Mouse (Mus musculus): ENCODE measurements around the gene Prpf4. TPM values are rescaled to one million over a fixed set of nuclear protein-coding genes. Genes with fewer than 3 reads are reported as not detected.
A peak's percentile ranks its signal among the peaks of the same experiment; 100 is the strongest.

Prpf4 gene
- polyA plus RNA-seq, 2 experiments, result 9.0 to 9.8 TPM

GRCm38 (mm10) chr4:62409615-62410014 lies 1.0 kb downstream of the Prpf4 start:
- DNase-seq (ENCODE audit: low read depth in 3 of 3, low spot score in 3 of 3) (no peak), ATAC-seq (ENCODE audit: insufficient read depth) (no peak)
- Histone ChIP-seq H3K9ac (replicated peaks) (peak overlapping the region; percentile 87), H3K4me1 (replicated peaks; ENCODE audit: control insufficient read depth in 2 of 2, insufficient read depth in 2 of 2, low read length in 1 of 2) (peaks cover 7% of the 10 kb centered on the region in 2 experiments), H3K27me3 (ENCODE audit: control insufficient read depth, insufficient read depth, low read length) (no peaks in the 10 kb centered on the region), H3K9me3 (ENCODE audit: control insufficient read depth, low read length) (no peaks in the 10 kb centered on the region), H3K27ac (peak overlapping the region; percentile 79), H3K4me2 (ENCODE audit: low read depth) (peak overlapping the region; percentile 90), H3K36me3 (replicated peaks; ENCODE audit: control insufficient read depth, insufficient read depth, low read depth) (peaks cover 28% of the 10 kb centered on the region), H3K4me3 (ENCODE audit: insufficient read depth in 1 of 2, low read depth in 2 of 2, low read length in 2 of 2) (peak overlapping the region; percentile 77 to 88)
- TF ChIP-seq CTCF (IDR thresholded peaks at IDR 0.05; ENCODE audit: low read depth) (no peak), EP300 (IDR thresholded peaks at IDR 0.05; ENCODE audit: low read depth) (no peak)
- 19% methylated on average over 6 of the region's 6 CpGs for WGBS (ENCODE audit: insufficient replicate concordance)

DNA sequence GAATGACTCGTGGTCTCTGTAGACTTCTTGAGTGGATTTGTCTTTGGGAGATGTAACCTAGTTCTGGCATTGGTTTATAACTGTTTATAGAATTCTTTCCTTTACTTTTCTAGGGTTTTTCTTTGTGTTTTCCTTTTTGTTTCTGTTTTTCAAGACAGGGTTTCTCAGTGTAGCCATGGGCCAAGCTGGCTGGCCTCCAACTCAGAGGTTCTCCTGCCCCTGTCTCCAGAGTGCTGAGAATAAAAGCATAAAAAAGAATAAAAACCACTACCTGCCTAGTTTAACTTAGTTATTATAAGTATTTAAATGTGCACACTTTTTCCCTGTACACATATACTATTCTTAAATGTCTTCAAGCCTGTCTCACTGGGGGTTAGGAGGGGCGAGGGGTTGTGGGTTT lies 1.7 kb downstream of the Prpf4 start:
- peak overlapping the region; percentile 90 for H3K4me2 ChIP-seq (ENCODE audit: low read depth)
- ATAC-seq (ENCODE audit: insufficient read depth) (no peak), DNase-seq (ENCODE audit: low read depth in 3 of 3, low spot score in 3 of 3) (no peak)
- peaks cover 7% of the 10 kb centered on the region in 2 experiments for H3K4me1 ChIP-seq (replicated peaks; ENCODE audit: control insufficient read depth in 2 of 2, insufficient read depth in 2 of 2, low read length in 1 of 2)
- WGBS (ENCODE audit: insufficient replicate concordance), result 72% methylated on average over 2 of the region's 2 CpGs
- TF ChIP-seq EP300 (IDR thresholded peaks at IDR 0.05; ENCODE audit: low read depth) (no peak), CTCF (IDR thresholded peaks at IDR 0.05; ENCODE audit: low read depth) (no peak)
- no peak overlapping the region for H3K27ac ChIP-seq
- H3K4me3 ChIP-seq (ENCODE audit: insufficient read depth in 1 of 2, low read depth in 2 of 2, low read length in 2 of 2), result peak overlapping the region in 1 of 2 experiments; percentile 77; a peak in 2 of 4 replicates
- H3K9me3 ChIP-seq (ENCODE audit: control insufficient read depth, low read length), result no peaks in the 10 kb centered on the region
- peak overlapping the region; percentile 87 for H3K9ac ChIP-seq (replicated peaks)
- H3K27me3 ChIP-seq (ENCODE audit: control insufficient read depth, insufficient read depth, low read length), result no peaks in the 10 kb centered on the region
- H3K36me3 ChIP-seq (replicated peaks; ENCODE audit: control insufficient read depth, insufficient read depth, low read depth), result peaks cover 34% of the 10 kb centered on the region

GRCm38 (mm10) chr4:62411606-62412005 lies 3.0 kb downstream of the Prpf4 start:
- DNase-seq (ENCODE audit: low read depth in 3 of 3, low spot score in 3 of 3) (no peak), ATAC-seq (ENCODE audit: insufficient read depth) (no peak)
- WGBS (ENCODE audit: insufficient replicate concordance), result 64% methylated on average over 10 of the region's 10 CpGs
- Histone ChIP-seq H3K9ac (replicated peaks) (no peak overlapping the region), H3K9me3 (ENCODE audit: control insufficient read depth, low read length) (no peaks in the 10 kb centered on the region), H3K4me3 (ENCODE audit: insufficient read depth in 1 of 2, low read depth in 2 of 2, low read length in 2 of 2) (no peak overlapping the region), H3K27me3 (ENCODE audit: control insufficient read depth, insufficient read depth, low read length) (no peaks in the 10 kb centered on the region), H3K4me1 (replicated peaks; ENCODE audit: control insufficient read depth in 2 of 2, insufficient read depth in 2 of 2, low read length in 1 of 2) (peaks cover 7% of the 10 kb centered on the region in 2 experiments), H3K4me2 (ENCODE audit: low read depth) (no peak overlapping the region), H3K36me3 (replicated peaks; ENCODE audit: control insufficient read depth, insufficient read depth, low read depth) (peaks cover 47% of the 10 kb centered on the region), H3K27ac (no peak overlapping the region)
- no peak for TF ChIP-seq CTCF (IDR thresholded peaks at IDR 0.05; ENCODE audit: low read depth)
- TF ChIP-seq EP300 (IDR thresholded peaks at IDR 0.05; ENCODE audit: low read depth), result no peak

- 83% methylated on average over 8 of the region's 8 CpGs for WGBS (ENCODE audit: insufficient replicate concordance)
- H3K36me3 ChIP-seq (replicated peaks; ENCODE audit: control insufficient read depth, insufficient read depth, low read depth), result peaks cover 94% of the 10 kb centered on the region
- no peak for ATAC-seq (ENCODE audit: insufficient read depth)
These were observed 9.9 kb downstream of the Prpf4 start for GRCm38 (mm10) chr4:62418448-62418847.

GRCm38 (mm10) chr4:62419091-62419490 lies 10.5 kb downstream of the Prpf4 start:
- ATAC-seq (ENCODE audit: insufficient read depth) (no peak), DNase-seq (ENCODE audit: low read depth in 3 of 3, low spot score in 3 of 3) (no peak)
- TF ChIP-seq CTCF (IDR thresholded peaks at IDR 0.05; ENCODE audit: low read depth) (no peak), EP300 (IDR thresholded peaks at IDR 0.05; ENCODE audit: low read depth) (no peak)
- Histone ChIP-seq H3K9ac (replicated peaks) (no peak overlapping the region), H3K4me1 (replicated peaks; ENCODE audit: control insufficient read depth in 2 of 2, insufficient read depth in 2 of 2, low read length in 1 of 2) (no peaks in the 10 kb centered on the region), H3K4me2 (ENCODE audit: low read depth) (no peak overlapping the region), H3K27me3 (ENCODE audit: control insufficient read depth, insufficient read depth, low read length) (no peaks in the 10 kb centered on the region), H3K36me3 (replicated peaks; ENCODE audit: control insufficient read depth, insufficient read depth, low read depth) (peaks cover 96% of the 10 kb centered on the region), H3K27ac (no peak overlapping the region), H3K4me3 (ENCODE audit: insufficient read depth in 1 of 2, low read depth in 2 of 2, low read length in 2 of 2) (no peak overlapping the region), H3K9me3 (ENCODE audit: control insufficient read depth, low read length) (no peaks in the 10 kb centered on the region)
- 83% methylated on average over 6 of the region's 6 CpGs for WGBS (ENCODE audit: insufficient replicate concordance)

More at GRCm38 (mm10) chr4:62418448-62418847, 9.9 kb downstream of the Prpf4 start:
- no peak overlapping the region for H3K27ac ChIP-seq
- DNase-seq (ENCODE audit: low read depth in 3 of 3, low spot score in 3 of 3), result no peak
- H3K27me3 ChIP-seq (ENCODE audit: control insufficient read depth, insufficient read depth, low read length), result no peaks in the 10 kb centered on the region
- no peak overlapping the region for H3K4me2 ChIP-seq (ENCODE audit: low read depth)
- no peaks in the 10 kb centered on the region for H3K4me1 ChIP-seq (replicated peaks; ENCODE audit: control insufficient read depth in 2 of 2, insufficient read depth in 2 of 2, low read length in 1 of 2)
- TF ChIP-seq EP300 (IDR thresholded peaks at IDR 0.05; ENCODE audit: low read depth) (no peak), CTCF (IDR thresholded peaks at IDR 0.05; ENCODE audit: low read depth) (no peak)
- H3K9ac ChIP-seq (replicated peaks), result no peak overlapping the region
- no peak overlapping the region for H3K4me3 ChIP-seq (ENCODE audit: insufficient read depth in 1 of 2, low read depth in 2 of 2, low read length in 2 of 2)
- no peaks in the 10 kb centered on the region for H3K9me3 ChIP-seq (ENCODE audit: control insufficient read depth, low read length)
